Mouse (Mus musculus) lung, adult 2 months (tissue): ENCODE results near the gene Cryaa.

Experiments used
- CTCF ChIP-seq: fragments of 200-500 bp; IDR thresholded peaks from 2 replicates; pipeline ENCODE4 v1.5.1; 2011; ENCODE audit warnings: mild to moderate bottlenecking, low read length, control low read depth; ENCODE audit not compliant: insufficient read depth
- POLR2A ChIP-seq: fragments of 200-500 bp; IDR thresholded peaks from 2 replicates; pipeline ENCODE4 v1.6.1; 2011; ENCODE audit warnings: low read depth, mild to moderate bottlenecking, control low read depth, low read length, borderline replicate concordance; ENCODE audit errors: extremely low read depth

DNA sequence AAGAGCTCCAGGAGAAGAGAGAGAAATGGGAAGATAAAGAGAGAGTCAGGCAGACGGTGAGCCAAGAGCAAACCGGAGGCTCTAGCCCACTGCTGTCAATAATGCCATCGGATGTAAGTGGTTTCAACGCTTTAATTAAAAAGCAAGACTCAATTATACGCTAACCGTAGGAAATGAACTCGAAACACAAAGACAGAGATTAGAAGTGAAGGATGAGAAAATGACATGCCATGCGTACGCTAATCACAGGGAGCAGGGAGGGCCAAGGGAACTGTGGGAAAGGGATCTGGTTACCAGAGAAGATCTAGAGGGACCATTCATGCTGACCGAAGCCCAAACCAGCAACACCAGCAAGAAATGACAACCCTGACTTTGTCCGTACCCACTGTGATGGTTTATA, 37.4 kb downstream of the Cryaa start:
- TF ChIP-seq CTCF (no peak), POLR2A (no peak)
